Mouse (Mus musculus) ES-Bruce4 (cell line): ENCODE data around the gene Plpp7. TPM values are rescaled to one million over a fixed set of nuclear protein-coding genes. Genes with fewer than 3 reads are reported as not detected.

Experiments
- H3K27ac ChIP-seq: 2 replicates; pipeline ENCODE4 v1.5.1; 2012; ENCODE audit warnings: low read length, inconsistent platforms; ENCODE audit not compliant: insufficient read depth
- H3K27me3 ChIP-seq: 2 replicates; pipeline ENCODE4 v1.6.1; 2012; ENCODE audit warnings: mild to moderate bottlenecking, low read length, inconsistent platforms; ENCODE audit not compliant: control insufficient read depth, poor library complexity, insufficient read depth, severe bottlenecking
- H3K36me3 ChIP-seq: 2 replicates; pipeline ENCODE4 v1.6.1; 2012; ENCODE audit warnings: inconsistent platforms, mild to moderate bottlenecking, low read length, moderate library complexity; ENCODE audit not compliant: control insufficient read depth, poor library complexity, insufficient read depth, severe bottlenecking
- H3K4me1 ChIP-seq: one replicate; pipeline ENCODE4 v1.8.1; 2011; ENCODE audit warnings: low read length; ENCODE audit not compliant: control insufficient read depth, insufficient read depth
- H3K4me3 ChIP-seq: 2 replicates; pipeline ENCODE4 v1.5.1; 2011; ENCODE audit warnings: low read depth, mild to moderate bottlenecking, low read length
- H3K9ac ChIP-seq: 2 replicates; pipeline ENCODE4 v1.6.1; 2012; ENCODE audit warnings: low read depth, mild to moderate bottlenecking, inconsistent platforms; ENCODE audit not compliant: poor library complexity, severe bottlenecking
- H3K9me3 ChIP-seq: replicated peaks from 2 replicates; pipeline ENCODE4 v1.6.1; 2012; ENCODE audit warnings: mild to moderate bottlenecking, low read length, inconsistent platforms; ENCODE audit not compliant: control insufficient read depth, poor library complexity, insufficient read depth, severe bottlenecking
- CTCF ChIP-seq: IDR thresholded peaks from one replicate; pipeline ENCODE4 v1.8.1; 2011; ENCODE audit warnings: low read depth, low read length
- EP300 ChIP-seq: IDR thresholded peaks from 2 replicates; pipeline ENCODE4 v1.6.1; 2011; ENCODE audit warnings: low read depth, low read length; ENCODE audit not compliant: insufficient read depth
- polyA plus RNA-seq: library from polyadenylated mRNA; stranded (reverse); fragments of >200 nt; gene quantifications from 2 replicates; pipeline ENCODE4 v1.2.4, GENCODE M21; 2011; ENCODE audit warnings: low read depth; ENCODE audit not compliant: missing spikeins, insufficient read depth, insufficient read length

Gene Plpp7
- polyA plus RNA-seq, 1 experiment = 1.2 TPM

- H3K27me3 ChIP-seq = no peaks in the 10 kb centered on the region
- H3K9me3 ChIP-seq = no peaks in the 10 kb centered on the region
- H3K27ac ChIP-seq = peak overlapping the region; percentile 51
- H3K9ac ChIP-seq = peak overlapping the region; percentile 25
- H3K4me1 ChIP-seq = peaks cover 12% of the 10 kb centered on the region
- no peaks in the 10 kb centered on the region for H3K36me3 ChIP-seq
- peak overlapping the region; percentile 13; the same call in 1 of the 2 replicates for H3K4me3 ChIP-seq
- peak; percentile 83 for TF ChIP-seq CTCF
- TF ChIP-seq EP300 = no peak
Measured at GRCm38 (mm10) chr2:32158616-32159239, 63.4 kb downstream of the Plpp7 start.

Other genes starting within 250 kb of the Plpp7 start
- not detected in 2 replicates for gene Fibcd1, start 249.5 kb upstream of the Plpp7 start, polyA plus RNA-seq
- not detected in 2 replicates for gene Lamc3, start 208.2 kb upstream of the Plpp7 start, polyA plus RNA-seq
- gene Aif1l, start 145.4 kb upstream of the Plpp7 start, polyA plus RNA-seq = 29.1 and 40.5 TPM in 2 replicates
- gene Nup214, start 121.1 kb upstream of the Plpp7 start, polyA plus RNA-seq = 89.7 and 91.9 TPM in 2 replicates
- gene Fam78a, start 10.7 kb upstream of the Plpp7 start, polyA plus RNA-seq = 1.6 and 3.0 TPM in 2 replicates
- 106 and 112 TPM in 2 replicates for gene Prrc2b, start 55.6 kb downstream of the Plpp7 start, polyA plus RNA-seq
- 30.6 and 39.5 TPM in 2 replicates for gene Pomt1, start 141.1 kb downstream of the Plpp7 start, polyA plus RNA-seq
- 27.8 and 29.7 TPM in 2 replicates for gene Uck1, start 164.6 kb downstream of the Plpp7 start, polyA plus RNA-seq
- gene Golga2, start 191.9 kb downstream of the Plpp7 start, polyA plus RNA-seq = 38.4 and 39.3 TPM in 2 replicates
- 553 and 558 TPM in 2 replicates for gene Swi5, start 192.5 kb downstream of the Plpp7 start, polyA plus RNA-seq